Mouse (Mus musculus) lung, adult 2 months (tissue): ENCODE measurements around the gene Cstb.
"Not testable (repeated sequence)": the region's sequence is repeated elsewhere in the genome, so short reads cannot be mapped to it uniquely, and the experiment has no call there.

Experiments
- CTCF ChIP-seq: fragments of 200-500 bp; IDR thresholded peaks from 2 replicates; pipeline ENCODE4 v1.5.1; 2011; ENCODE audit warnings: mild to moderate bottlenecking, low read length, control low read depth; ENCODE audit not compliant: insufficient read depth
- POLR2A ChIP-seq: fragments of 200-500 bp; IDR thresholded peaks from 2 replicates; pipeline ENCODE4 v1.6.1; 2011; ENCODE audit warnings: low read depth, mild to moderate bottlenecking, control low read depth, low read length, borderline replicate concordance; ENCODE audit errors: extremely low read depth

- TF ChIP-seq POLR2A, CTCF: not testable (repeated sequence)
These were observed 10.5 kb upstream of the Cstb start for GRCm38 (mm10) chr10:78414936-78415335.
